Mouse (Mus musculus) telencephalon, adult 2 months (tissue): ENCODE measurements at regions not wholly inside any gene's neighbourhood (a gene's known extent, or its start where the extent isn't known, plus 50 kb on each side); places are given as distances from the start of the nearest gene placed in this dataset.

Source experiments
- DNase-seq: peaks from one replicate; pipeline ENCODE4 v3.0.0-alpha.2; 2011; ENCODE audit warnings: low read depth, low spot score

- no peak for DNase-seq
Observed at GRCm38 (mm10) chr4:106163220-106163619, 152.8 kb upstream of the Usp24 start.

DNA sequence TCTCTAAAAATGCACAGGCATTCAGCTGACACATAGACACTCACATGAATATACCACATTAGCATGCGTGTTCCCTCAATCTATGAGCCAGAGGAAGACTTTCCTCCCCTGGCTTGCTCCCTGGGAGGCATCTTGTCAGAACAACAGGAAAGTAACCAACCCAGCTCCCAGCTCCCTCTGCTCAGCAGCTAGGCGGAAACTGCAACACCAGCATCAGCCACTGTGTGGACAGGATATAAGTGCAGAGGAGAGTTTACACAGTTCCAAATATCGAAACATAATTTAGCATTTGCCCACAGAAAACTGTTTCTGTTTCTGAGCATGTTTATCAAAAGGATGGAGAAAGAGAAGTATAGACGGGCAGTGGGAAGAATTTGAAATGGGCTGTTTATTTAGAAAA lies 148.3 kb upstream of the Usp24 start:
- DNase-seq = no peak

GRCm38 (mm10) chr4:106168741-106169140 lies 147.3 kb upstream of the Usp24 start:
- no peak for DNase-seq

DNA sequence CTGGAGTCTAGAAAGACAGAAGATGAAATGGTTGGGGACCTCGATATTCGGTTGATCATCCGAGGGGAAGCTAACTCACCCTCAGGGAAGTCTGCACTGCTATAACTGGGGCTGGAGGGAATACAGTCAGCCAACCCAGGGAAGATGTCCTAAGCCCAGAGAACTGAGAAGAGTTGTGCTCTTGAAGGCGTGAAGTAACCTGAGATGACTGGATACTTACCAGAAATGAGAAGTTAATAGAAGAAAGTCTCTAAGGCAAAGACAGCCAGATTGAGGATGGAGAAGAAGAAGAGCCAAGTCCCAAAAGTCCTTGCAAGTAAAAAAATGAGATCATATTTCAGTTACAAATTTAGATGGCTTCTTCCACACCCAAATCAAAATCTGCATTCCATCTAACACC lies 146.5 kb upstream of the Usp24 start:
- DNase-seq = no peak

DNA sequence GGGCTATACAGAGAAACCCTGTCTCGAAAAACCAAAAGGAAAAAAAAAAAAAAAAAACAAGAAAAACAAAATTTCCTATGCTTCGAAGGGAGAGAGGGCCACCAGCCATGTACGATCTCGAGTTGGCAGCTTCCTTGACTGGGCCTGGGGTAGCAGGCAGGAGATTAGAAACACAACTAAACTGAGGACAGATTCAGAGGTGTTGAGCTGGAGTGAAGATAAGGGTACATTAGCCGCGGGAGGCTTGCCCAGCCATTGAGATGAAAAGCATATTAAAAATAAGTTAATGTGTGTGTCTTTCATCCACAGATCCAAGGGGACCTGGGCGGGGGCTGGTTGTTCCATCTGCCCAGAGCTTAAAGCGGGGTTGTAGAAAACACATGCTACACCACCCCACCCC lies 145.3 kb upstream of the Usp24 start:
- no peak for DNase-seq

DNA sequence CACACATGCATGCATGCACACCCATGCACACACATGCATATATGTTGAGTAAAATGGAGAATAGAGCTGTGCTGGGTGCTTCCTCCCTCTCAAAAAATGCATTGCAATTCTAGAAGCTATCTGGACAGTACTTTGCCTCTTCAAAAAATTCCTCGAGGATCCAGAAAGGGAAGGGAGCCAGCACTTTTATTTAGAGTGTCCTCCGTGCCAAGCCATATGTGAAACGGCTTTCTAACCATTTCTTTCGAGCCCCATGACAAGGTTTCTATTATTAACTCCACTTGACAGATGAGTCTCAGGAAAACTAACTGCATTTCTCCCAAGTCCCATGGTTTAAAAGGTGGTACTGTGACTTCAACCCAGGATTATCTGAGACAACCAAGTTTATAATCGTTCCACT lies 140.7 kb upstream of the Usp24 start:
- peak; percentile 61 for DNase-seq

DNA sequence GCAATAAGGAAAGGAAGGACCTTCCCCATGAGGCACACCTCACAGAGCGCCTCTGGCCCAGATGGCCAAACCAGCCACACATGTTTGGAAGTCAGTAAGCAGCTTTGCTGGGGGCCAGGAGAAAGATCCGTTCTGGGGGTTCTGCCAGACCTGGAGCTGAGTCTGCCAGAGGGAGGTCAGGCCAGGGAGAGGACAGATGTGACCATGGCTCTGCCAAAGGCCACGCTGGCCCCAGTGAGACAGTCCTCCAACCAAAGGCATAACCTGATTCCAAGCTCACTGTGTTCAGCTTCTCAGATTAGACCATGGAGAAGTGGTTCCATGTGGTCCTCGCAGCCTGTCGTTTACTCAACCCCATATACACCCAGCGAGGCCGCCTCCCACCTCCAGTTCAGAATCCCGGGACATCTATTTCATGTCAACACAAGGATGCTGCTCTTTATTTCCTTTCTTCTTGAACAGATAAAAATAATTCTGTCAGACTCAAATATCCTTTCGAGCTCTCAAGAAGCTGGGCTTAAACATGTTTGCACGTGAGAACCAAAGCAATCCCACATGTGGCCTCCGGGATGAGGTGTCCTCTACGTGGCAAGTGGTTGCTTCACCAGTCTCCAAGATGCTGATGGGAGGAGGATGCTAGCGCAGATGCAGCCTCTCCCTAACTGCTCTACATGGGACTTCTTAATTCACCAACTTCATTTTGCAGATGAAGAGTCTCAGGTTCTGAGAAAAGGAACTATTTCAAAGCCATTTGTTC lies 130.1 kb upstream of the Usp24 start:
- DNase-seq = no peak

DNA sequence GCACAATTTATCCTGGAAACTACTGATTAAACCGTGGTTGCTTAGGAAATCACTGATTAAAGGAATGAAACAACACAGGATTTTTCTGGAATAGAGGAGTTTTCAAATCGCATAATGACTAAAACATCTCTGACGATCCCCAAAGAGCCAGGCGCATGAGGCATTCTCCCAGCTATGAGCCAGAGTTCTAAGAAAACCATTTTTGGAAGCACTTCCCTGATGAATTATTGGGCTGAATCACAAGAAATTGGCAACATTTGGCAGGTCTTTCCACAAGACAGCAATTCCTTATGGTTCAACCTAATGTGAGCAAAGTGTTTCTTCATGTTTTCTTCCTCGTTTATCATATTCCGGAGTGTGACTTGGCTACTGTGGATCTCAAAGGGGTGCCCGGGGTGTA lies 129.3 kb upstream of the Usp24 start:
- peak; percentile 49 for DNase-seq

DNA sequence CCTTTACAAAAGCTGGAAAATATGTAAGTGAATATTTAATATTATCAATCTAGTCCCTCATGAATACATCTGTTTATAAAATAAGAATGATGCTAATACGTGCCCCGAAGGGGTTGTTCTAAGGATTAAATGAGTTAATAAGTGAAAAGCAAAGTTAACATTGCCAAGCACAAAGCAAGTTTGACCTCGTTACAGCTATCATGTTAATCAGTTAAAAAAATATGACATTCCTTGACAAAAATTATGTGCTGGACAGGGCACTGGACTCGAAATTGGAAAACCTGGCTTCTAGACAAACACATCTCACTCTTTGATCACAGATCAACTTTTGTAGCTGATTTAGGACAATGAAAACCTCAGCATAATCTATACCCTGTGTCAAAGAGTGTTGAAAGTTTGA lies 125.8 kb upstream of the Usp24 start:
- DNase-seq = no peak

DNA sequence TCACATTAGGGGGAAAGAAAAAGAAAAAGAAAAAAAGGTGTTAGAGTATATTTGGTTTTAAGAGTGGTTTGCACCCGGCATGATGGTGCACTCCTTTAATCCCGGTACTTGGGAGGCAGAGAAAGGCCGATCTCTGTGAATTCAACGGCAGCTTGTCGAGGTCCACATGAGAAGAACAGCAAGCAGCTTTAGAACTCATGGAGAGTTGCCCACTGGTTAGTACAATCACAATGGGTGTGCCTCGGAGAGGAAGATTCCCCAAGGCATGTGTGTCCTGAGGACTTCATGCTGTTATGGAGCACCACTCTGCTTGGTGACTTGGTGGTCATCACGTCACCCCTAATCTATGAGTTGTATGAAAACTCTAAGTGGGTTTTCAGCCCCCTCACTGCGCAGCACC lies 124.7 kb upstream of the Usp24 start:
- DNase-seq = no peak

- no peak for DNase-seq
Observed at GRCm38 (mm10) chr4:106191843-106192242, 124.2 kb upstream of the Usp24 start.

GRCm38 (mm10) chr4:106193204-106193945 lies 122.6 kb upstream of the Usp24 start:
- no peak for DNase-seq

DNA sequence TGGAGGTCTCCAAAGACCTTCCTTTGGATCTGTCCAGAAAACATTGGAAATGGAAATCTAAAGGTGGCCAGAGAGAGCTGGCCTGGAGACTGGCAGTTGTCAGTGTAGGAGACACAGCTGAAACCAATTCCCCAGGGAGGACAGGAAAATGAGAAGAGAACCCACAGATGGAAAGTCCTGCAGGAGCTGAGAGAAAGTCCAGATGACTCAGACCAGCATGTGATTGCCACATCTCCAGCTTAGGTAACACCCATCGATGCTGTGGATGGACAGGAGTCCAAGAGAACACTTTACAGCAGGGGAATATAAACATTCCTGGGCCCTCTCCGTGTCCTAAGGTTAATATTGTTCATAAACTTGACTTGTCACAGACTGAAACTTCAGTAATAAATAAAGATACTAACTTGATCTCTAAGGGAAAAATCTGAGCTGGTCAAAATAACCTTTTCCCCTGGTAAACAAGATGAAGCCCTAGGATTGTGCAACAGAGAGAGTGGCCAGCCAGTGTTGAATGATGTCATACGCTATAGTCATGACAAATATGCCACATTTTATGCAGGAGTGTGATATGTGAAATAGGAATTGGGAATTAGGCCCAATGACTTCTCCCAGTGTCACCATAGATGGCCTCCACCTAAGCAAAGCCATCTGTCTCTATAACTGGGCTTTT lies 120.4 kb upstream of the Usp24 start:
- DNase-seq = no peak

DNA sequence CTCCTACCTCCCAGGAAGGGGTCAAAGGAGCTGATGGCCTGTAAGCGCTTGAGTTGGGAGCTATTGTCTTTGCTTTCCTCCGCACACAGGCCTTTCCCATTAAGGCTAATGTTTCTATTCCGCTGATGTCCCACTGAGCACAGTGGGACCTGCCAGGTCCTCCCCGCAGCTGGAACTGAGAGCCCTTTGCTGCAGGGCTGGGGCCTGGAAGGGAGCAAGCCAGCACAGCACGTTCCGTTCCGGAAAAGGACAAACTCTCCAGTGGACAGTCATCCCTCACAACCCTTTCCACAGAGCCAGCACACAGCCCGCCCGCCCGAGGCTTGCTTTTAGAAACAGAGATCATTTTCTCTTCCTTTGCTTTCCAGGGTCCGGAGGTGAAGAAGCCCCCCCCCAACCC lies 116.2 kb upstream of the Usp24 start:
- no peak for DNase-seq

- DNase-seq = no peak
Observed at GRCm38 (mm10) chr4:106200241-106200640, 115.8 kb upstream of the Usp24 start.

DNA sequence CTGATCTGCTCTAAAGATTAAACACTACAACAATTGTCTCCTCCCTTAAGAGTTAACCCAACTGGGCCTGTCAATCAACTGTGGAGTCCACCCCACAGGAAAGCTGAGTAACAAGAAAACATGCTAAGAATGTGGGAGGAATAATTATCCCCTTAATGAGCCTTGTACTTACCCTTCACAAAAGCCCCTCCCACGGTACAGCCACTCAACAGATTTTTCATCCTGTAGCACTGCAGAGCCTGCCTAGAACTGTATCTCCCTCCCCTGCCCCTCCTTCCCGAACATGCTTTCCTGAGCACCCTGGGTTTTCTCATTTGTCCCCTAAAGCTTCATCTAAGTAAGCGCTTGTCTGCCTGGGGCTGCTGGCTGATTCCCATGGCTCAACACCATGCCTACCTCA lies 113.5 kb upstream of the Usp24 start:
- peak; percentile 29 for DNase-seq

- no peak for DNase-seq
Observed at GRCm38 (mm10) chr4:106205200-106205599, 110.8 kb upstream of the Usp24 start.

DNA sequence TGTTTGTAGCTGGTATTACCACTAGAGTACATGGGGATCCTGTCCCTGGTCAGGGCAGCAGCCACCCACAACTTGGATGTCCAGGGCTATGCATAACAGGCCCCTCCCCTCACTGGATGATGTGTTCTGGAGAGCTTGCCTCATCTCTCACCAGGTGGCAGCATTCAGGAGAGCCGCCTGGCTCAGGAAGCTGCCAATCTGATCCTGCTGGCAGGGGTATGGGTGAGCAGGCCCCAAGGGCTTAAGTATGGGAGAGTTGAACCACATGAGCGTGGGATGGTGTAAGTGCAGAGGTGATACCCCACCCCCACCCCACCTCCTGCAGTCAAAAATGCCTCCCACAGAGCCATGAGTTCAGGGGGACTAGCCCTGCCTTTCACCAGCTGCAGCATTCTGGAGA lies 110.0 kb upstream of the Usp24 start:
- no peak for DNase-seq

- DNase-seq = no peak
Observed at GRCm38 (mm10) chr4:106209465-106209864, 106.5 kb upstream of the Usp24 start.

- no peak for DNase-seq
Observed at GRCm38 (mm10) chr4:106209975-106210374, 106.0 kb upstream of the Usp24 start.

DNA sequence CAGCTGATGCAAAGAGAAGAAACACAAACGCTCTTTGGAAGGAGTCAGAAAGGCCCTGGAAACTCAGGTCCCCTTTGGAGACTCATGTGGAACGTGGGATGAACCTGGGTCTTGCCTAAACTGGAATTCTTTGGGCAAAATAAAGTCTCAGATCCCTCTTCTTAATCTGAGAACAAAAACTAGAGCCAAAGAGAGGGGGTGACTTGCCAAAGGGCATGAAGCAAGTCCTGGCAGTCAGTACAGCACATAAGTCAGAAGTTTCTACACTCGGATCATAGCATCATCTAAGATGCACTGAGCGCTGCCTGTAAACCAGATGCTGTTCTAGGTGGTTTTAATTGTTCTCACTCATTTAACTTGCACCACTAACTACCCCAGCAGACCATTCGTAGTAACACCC lies 101.8 kb upstream of the Usp24 start:
- no peak for DNase-seq

DNA sequence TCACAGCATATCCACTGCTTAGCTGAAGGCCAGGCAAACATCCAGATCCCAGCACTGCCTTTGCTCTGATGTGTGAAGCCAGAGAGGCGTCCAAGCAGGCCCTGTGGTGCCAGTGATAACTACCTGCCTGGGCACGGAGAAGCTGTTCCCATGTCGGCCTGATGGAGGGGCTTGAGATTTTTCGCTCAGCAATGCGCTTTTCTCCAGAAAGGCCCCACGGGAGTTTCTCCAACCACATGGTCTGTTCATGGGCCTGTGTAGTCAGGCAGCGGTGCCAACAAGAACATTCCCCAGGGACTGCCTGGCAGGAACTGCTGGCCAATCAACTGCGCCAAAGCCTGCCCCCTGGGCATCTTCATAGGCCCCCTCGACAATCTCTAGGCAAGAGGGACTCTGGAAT lies 95.4 kb upstream of the Usp24 start:
- DNase-seq = no peak
